8 mouse cellular contexts compared by ENCODE assay signal in the genomic region with DNA sequence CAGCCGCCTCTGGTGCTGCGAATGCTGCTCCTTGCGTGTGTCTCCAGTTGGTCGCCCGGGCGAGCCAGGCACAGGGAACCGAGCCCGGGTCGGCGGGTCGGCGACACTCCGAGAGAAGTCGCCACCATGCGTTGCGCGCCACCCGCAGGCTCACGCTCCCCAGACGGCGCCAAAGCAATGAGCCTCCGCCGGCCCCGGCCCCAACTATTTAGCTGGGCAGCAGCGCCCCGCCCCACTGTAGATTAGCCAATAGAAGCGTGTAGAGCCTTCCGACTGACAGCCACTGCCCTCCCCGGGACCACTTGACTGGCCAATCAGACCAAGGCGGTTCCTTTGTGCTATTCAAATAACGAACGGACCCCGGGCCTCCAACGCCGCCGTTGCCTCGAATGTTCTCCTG. TPM values are rescaled to one million over a fixed set of nuclear protein-coding genes. Genes with fewer than 3 reads are reported as not detected.
DNase-seq lines count a peak whose midpoint lies in the region; ATAC-seq and TF ChIP-seq lines count a peak whose summit lies in the region.

TSS of gene Ier5l (minus strand) at position 181 of the 400 bp plus-strand sequence.

- H3K36me3 ChIP-seq in hindbrain, embryonic 12.5 days: no peaks in the 10 kb centered on the region
- H3K36me3 ChIP-seq in lung, postnatal 0 days (ENCODE audit: insufficient read depth, low read length): no peaks in the 10 kb centered on the region

- peaks cover 30% of the 10 kb centered on the region for H3K4me1 ChIP-seq in hindbrain, embryonic 12.5 days
- H3K4me1 ChIP-seq in lung, postnatal 0 days (ENCODE audit: insufficient read depth, low read depth, low read length): peaks cover 6% of the 10 kb centered on the region; the same call in 1 of the 2 replicates

- peak; percentile 35 for TF ChIP-seq CTCF in lung, postnatal 0 days (IDR thresholded peaks at IDR 0.05)

- no peak for TF ChIP-seq EP300 in lung, postnatal 0 days (IDR thresholded peaks at IDR 0.05)

- H3K27me3 ChIP-seq in hindbrain, embryonic 12.5 days: peaks cover 7% of the 10 kb centered on the region; the same call in 1 of the 2 replicates
- no peaks in the 10 kb centered on the region for H3K27me3 ChIP-seq in lung, postnatal 0 days (replicated peaks; ENCODE audit: insufficient read depth, low read length)

- peak within 1 kb of the TSS; percentile 99 for H3K9ac ChIP-seq in hindbrain, embryonic 12.5 days
- peak within 1 kb of the TSS; percentile 98 for H3K9ac ChIP-seq in lung, postnatal 0 days (replicated peaks; ENCODE audit: low read depth)

- H3K9me3 ChIP-seq in hindbrain, embryonic 12.5 days (replicated peaks): no peaks in the 10 kb centered on the region
- no peaks in the 10 kb centered on the region for H3K9me3 ChIP-seq in lung, postnatal 0 days (ENCODE audit: low read length)

- peak; percentile 99 for DNase-seq in Muller cell, postnatal 12 days (ENCODE audit: inconsistent ontology term)
- DNase-seq in cerebellum, adult 9-11 months: peak; percentile 70
- DNase-seq in frontal cortex, postnatal 14 days (ENCODE audit: low spot score in 2 of 2): peak; percentile 91 to 95
- peak; percentile 94 to 97 for DNase-seq in layer of hippocampus, postnatal 14 days (ENCODE audit: low spot score in 2 of 2)
- DNase-seq in lung, postnatal 0 days (ENCODE audit: low spot score): peak; percentile 98
- peak; percentile 92 for DNase-seq in ovary, adult 18-20 months (ENCODE audit: low spot score)
- peak; percentile 33 to 51 for DNase-seq in thymus, postnatal 10 days (ENCODE audit: low spot score in 2 of 2)

- ATAC-seq in hindbrain, embryonic 12.5 days (ENCODE audit: low FRiP score): peak; percentile 89
- ATAC-seq in lung, postnatal 0 days: peak; percentile 86

- under 1% methylated on average over 37 of the region's 37 CpGs for WGBS in hindbrain, embryonic 12.5 days
- WGBS in lung, postnatal 0 days: under 1% methylated on average over 33 of the region's 37 CpGs

- H3K4me3 ChIP-seq in hindbrain, embryonic 12.5 days: peak within 1 kb of the TSS; percentile 95
- peak within 1 kb of the TSS; percentile 87 for H3K4me3 ChIP-seq in lung, postnatal 0 days (ENCODE audit: low read depth, low read length)

- peak within 1 kb of the TSS; percentile 89 for H3K4me2 ChIP-seq in hindbrain, embryonic 12.5 days (replicated peaks)
- peak within 1 kb of the TSS; percentile 93 for H3K4me2 ChIP-seq in lung, postnatal 0 days (replicated peaks; ENCODE audit: low read depth, low read length)

- H3K27ac ChIP-seq in hindbrain, embryonic 12.5 days: peak within 1 kb of the TSS; percentile 95
- H3K27ac ChIP-seq in lung, postnatal 0 days (ENCODE audit: low read length): peak within 1 kb of the TSS; percentile 99

RNA-seq across cellular contexts. Expression of gene Ier5l, which starts in this region (rescaled TPM):
- 4.7 and 4.8 TPM in 2 replicates for polyA plus RNA-seq in hindbrain, embryonic 12.5 days (2016; fragmentation: Nextera tagmentation; extraction: Ambion mirVana)
- total RNA-seq in layer of hippocampus, postnatal 14 days (2021): 1 to 10 TPM; 8.5 to 9.4 TPM
- polyA plus RNA-seq in lung, postnatal 0 days (2015; fragmentation: Nextera tagmentation; extraction: Ambion mirVana): 3.6 and 4.0 TPM in 2 replicates

Comparison
In these comparisons a context has a peak if more than half of its experiments do, and no peak if none do; other contexts are left out.
1. Peak in every context shown above with its lines: DNase-seq, ATAC-seq, H3K4me3 ChIP-seq and H3K27ac ChIP-seq.
2. DNase-seq: peak in every context shown above with its lines; median percentile 99 in Muller cell, postnatal 12 days; 98 in lung, postnatal 0 days; 96 in layer of hippocampus, postnatal 14 days; 93 in frontal cortex, postnatal 14 days; 92 in ovary, adult 18-20 months; 70 in cerebellum, adult 9-11 months; 42 in thymus, postnatal 10 days.